Mouse (Mus musculus) lung, postnatal 0 days (tissue): Measurements from ENCODE around the gene Nkx1-1. TPM values are rescaled to one million over a fixed set of nuclear protein-coding genes. Genes with fewer than 3 reads are reported as not detected.

Experiments
- ATAC-seq: fragments of 200-750 bp; cut with Nextera tagmentation; 2 replicates; pipeline ENCODE4 v1.8.0; 2017; ENCODE audit warnings: moderate library complexity
- DNase-seq: peaks from one replicate; pipeline ENCODE4 v3.0.0-alpha.2; 2016; ENCODE audit warnings: low spot score
- H3K27ac ChIP-seq: fragments of 300-500 bp; sonication (generic); 2 replicates; pipeline ENCODE4 v1.5.1; 2014; ENCODE audit warnings: antibody characterized with exemption, mild to moderate bottlenecking, low read length, mixed read lengths
- H3K27me3 ChIP-seq: fragments of 300-500 bp; sonication (generic); replicated peaks from 2 replicates; pipeline ENCODE4 v1.6.1; 2014; ENCODE audit warnings: low read length, mixed read lengths; ENCODE audit not compliant: insufficient read depth
- H3K36me3 ChIP-seq: fragments of 300-500 bp; sonication (generic); 2 replicates; pipeline ENCODE4 v1.6.1; 2014; ENCODE audit warnings: low read length, mixed read lengths; ENCODE audit not compliant: insufficient read depth
- H3K4me1 ChIP-seq: fragments of 300-500 bp; sonication (generic); 2 replicates; pipeline ENCODE4 v1.6.1; 2014; ENCODE audit warnings: antibody characterized with exemption, low read depth, low read length, mixed read lengths; ENCODE audit not compliant: insufficient read depth
- H3K4me2 ChIP-seq: fragments of 300-500 bp; sonication (generic); replicated peaks from 2 replicates; pipeline ENCODE4 v1.6.1; 2014; ENCODE audit warnings: low read depth, mild to moderate bottlenecking, low read length, moderate library complexity, mixed read lengths
- H3K4me3 ChIP-seq: fragments of 300-500 bp; sonication (generic); 2 replicates; pipeline ENCODE4 v1.5.1; 2014; ENCODE audit warnings: low read depth, low read length
- H3K9ac ChIP-seq: fragments of 300-500 bp; sonication (generic); replicated peaks from 2 replicates; pipeline ENCODE4 v1.6.1; 2014; ENCODE audit warnings: low read depth, mild to moderate bottlenecking
- H3K9me3 ChIP-seq: fragments of 300-500 bp; sonication (generic); 2 replicates; pipeline ENCODE4 v1.6.1; 2016; ENCODE audit warnings: low read length, mixed read lengths
- CTCF ChIP-seq: IDR thresholded peaks from 2 replicates; pipeline ENCODE4 v1.5.1; 2016; ENCODE audit warnings: antibody characterized with exemption, mild to moderate bottlenecking
- EP300 ChIP-seq: IDR thresholded peaks from 2 replicates; pipeline ENCODE4 v1.6.1; 2016; ENCODE audit warnings: antibody characterized with exemption, mild to moderate bottlenecking, control low read depth
- WGBS: fragments of 180-500 bp; shearing (Covaris S2); extraction: QIAGEN DNeasy Blood & Tissue Kit; methylation state at CpG from one replicate; pipeline ENCODE4 v1.1.7; 2014; 5-methylcytosine and 5-hydroxymethylcytosine counted together
- polyA plus RNA-seq: library from polyadenylated mRNA; unstranded; fragments of >200 nt; fragmentation: Nextera tagmentation; extraction: Ambion mirVana; gene quantifications from 2 replicates; pipeline ENCODE4 v1.2.1, GENCODE M21; 2015

Gene Nkx1-1
- polyA plus RNA-seq, 1 experiment from 2014 or later = not detected

- WGBS = 74% methylated on average over 11 of the region's 11 CpGs
- Histone ChIP-seq H3K27ac (no peak overlapping the region), H3K36me3 (peaks cover 3% of the 10 kb centered on the region; the same call in 1 of the 2 replicates), H3K9ac (no peak overlapping the region), H3K4me3 (no peak overlapping the region), H3K4me1 (no peaks in the 10 kb centered on the region), H3K27me3 (no peaks in the 10 kb centered on the region), H3K9me3 (no peaks in the 10 kb centered on the region), H3K4me2 (no peak overlapping the region)
- TF ChIP-seq EP300 = no peak
- TF ChIP-seq CTCF = no peak
- DNase-seq (no peak), ATAC-seq (no peak)
These were observed 46.2 kb downstream of the Nkx1-1 start for GRCm38 (mm10) chr5:33387550-33387949.

Other genes starting within 250 kb of the Nkx1-1 start
- gene Spon2, start 215.5 kb downstream of the Nkx1-1 start, polyA plus RNA-seq = 89.5 and 111 TPM in 2 replicates
- gene Ctbp1, start 159.0 kb downstream of the Nkx1-1 start, polyA plus RNA-seq = 193 and 194 TPM in 2 replicates
- gene Maea, start 98.5 kb downstream of the Nkx1-1 start, polyA plus RNA-seq = 93.6 and 96.0 TPM in 2 replicates
- gene Uvssa, start 55.4 kb downstream of the Nkx1-1 start, polyA plus RNA-seq = 7.0 and 7.2 TPM in 2 replicates
- gene Fam53a, start 195.7 kb upstream of the Nkx1-1 start, polyA plus RNA-seq = 43.9 and 46.1 TPM in 2 replicates
- 0.37 and 0.41 TPM in 2 replicates for gene Gm9903, start 195.9 kb upstream of the Nkx1-1 start, polyA plus RNA-seq
- 81.2 and 85.6 TPM in 2 replicates for gene Slbp, start 218.6 kb upstream of the Nkx1-1 start, polyA plus RNA-seq
- 12.5 and 14.5 TPM in 2 replicates for gene Tacc3, start 224.2 kb upstream of the Nkx1-1 start, polyA plus RNA-seq
- gene Tmem129, start 224.4 kb upstream of the Nkx1-1 start, polyA plus RNA-seq = 22.5 and 25.1 TPM in 2 replicates